Mouse (Mus musculus) kidney, adult 8-10 months (tissue): ENCODE data around the gene Samd15.

Experiments
- DNase-seq, 2 experiments: peaks; one replicate each; pipeline ENCODE4 v3.0.0; 2022

The Samd15 gene

DNA sequence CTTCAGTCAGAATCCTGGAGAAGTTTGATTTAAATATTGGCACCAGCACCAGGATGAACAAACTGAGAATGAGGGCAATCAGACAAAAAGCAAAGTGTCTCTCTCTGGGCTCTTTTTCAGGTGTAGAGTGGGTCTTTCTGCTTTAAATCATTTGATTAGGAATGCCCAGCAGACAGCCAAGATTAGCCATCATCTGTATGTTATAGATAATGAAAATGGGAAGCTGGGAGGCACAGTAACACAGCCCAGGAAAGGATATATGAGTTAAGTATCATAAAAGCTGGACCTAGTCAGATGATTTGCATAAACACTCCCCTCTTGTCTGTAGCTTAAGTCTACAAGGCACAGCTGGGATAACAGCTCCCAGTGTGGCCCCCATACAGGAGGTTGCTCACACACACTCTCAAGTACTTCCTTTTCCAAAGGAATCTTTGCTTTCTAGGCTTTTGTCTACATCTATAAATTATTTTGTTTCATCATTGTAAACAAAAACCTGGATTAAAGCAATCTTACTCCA is 30.9 kb downstream of the Samd15 start:
- no peak for DNase-seq

DNA sequence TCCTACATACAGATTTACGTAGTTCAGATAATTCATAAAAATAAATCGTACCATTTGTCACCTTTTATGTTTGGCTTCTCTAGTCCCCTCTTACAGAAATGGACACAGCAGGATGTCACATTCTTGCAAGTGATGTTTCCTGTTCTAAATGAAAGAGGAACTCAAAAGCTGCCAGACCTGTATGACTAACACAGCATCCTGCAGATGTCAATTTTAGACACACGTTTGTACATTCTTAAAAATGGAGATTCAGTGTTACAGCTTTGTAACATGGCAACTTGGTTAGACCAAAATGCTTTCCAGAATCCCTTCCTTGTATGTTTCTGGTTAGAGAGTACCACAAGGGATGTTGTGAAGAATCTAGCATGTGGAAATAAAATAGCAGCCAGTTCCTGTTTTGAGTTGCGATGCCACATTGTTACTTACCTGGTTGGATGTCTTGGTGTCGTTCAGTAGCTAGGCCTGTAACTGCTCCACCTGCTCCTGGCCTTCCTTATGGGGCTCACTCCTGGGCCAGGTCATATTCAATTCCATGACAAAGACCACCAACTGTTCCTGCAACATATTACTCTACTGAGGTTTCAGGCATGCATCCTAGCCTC is 37.5 kb downstream of the Samd15 start:
- DNase-seq, result no peak

DNA sequence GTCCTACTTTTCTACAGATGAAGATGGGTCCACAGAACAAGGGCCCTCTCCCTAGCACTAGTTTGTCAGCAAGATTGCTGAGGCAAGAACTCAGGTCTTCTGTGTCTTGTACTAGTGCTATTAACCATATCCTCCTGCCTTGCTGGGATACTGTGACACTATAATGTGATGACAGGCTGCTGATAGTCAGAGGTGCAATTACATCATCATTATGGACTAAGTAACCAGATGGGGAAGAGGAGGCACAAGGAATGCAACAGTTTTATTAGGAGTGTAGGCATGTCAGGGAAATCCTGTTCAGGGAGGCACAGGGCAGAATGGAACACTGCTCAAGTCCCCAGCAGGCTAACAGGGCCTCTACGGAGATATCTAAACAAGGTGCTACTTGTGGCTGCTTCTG is 39.1 kb downstream of the Samd15 start, which contains the start of gene Noxred1:
Gene Noxred1 (minus strand): TSS at position 101 of the 400 bp plus-strand sequence.
- DNase-seq, result no peak

DNA sequence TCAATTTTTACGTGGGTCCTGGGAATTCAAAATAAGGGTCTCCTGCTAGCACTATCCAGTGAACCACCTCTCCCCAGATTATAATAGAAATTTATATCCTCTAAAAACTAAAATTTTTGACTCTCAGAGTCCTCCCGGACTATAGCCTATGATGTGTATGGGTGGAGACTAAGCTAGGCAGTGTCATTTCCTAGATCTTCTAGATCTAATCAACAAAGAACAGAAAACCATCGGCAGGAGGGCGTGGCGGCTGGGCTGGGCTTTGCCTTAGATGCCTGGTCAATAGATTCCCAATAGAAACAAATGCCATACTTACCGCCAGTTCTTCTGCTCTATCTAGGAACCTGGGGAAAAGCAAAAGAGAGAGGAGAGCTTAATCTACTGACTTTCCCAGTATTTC is 50.6 kb downstream of the Samd15 start:
- DNase-seq, result no peak

DNA sequence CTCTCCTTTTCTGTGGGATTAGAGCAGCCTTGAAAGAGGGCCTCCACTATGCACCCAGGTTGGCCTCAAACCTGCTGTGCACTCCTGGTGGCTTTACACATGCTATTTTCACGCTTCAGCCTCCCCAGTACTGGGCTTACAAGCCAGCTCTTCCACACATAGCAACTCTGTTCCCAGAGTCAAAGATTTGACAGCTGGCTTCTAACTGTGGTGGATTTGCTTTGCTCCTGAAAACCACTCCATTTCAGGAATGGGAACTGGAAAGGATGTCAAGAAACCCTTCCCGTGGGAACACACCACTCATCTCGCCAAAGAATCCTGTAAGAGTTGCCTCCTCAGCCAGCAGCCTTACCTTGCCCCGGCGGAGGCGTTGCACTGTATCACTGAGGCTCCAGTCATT is 54.4 kb downstream of the Samd15 start:
- DNase-seq, result no peak

DNA sequence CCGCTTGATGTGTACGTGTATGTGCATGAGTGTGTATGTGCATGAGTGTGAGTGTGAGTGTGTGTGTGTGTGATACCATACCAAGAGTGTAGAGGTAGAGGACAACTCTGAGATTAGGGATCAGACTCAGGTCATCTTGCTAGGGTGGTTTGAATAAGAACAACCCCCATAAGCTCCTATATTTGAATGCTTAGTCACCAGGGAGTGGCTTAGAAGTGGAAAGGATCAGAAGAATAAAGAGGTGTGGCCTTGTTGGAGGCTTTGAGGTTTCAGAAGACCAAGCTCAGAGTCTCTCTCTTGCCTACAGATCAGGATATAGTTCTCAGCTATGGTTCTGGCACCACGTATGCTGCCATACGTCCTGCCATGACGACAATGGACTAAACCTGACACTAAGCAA is 57.1 kb downstream of the Samd15 start:
- DNase-seq, result no peak

DNA sequence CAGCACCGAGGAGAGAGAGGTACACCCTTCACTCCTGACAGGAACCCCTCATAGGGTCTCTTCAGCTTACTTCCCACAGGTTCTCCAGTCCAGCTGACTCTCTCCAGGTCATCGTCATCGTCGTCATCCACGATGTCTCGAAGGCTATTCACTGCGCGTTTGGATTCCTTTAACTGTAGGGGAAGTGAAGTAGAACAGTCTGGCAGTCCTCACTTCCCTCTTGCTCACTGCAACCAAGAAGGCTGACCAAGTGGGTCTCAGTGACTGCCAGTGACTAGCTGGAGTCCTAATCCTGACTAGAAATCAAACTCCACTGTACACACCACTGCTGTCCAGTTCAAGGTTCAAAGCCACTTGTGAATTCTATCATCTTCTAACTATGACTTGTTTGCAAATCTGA is 61.0 kb downstream of the Samd15 start:
- DNase-seq, result no peak
